Mouse (Mus musculus): ENCODE measurements around the gene Uck1. TPM values are rescaled to one million over a fixed set of nuclear protein-coding genes. Genes with fewer than 3 reads are reported as not detected.
"Not testable (repeated sequence)": the region's sequence is repeated elsewhere in the genome, so short reads cannot be mapped to it uniquely, and the experiment has no call there.

Gene Uck1
- polyA plus RNA-seq, 1 experiment from 2014 or later: 108 TPM

- peaks cover 23% of the 10 kb centered on the region for H3K36me3 ChIP-seq (ENCODE audit: control insufficient read depth, insufficient read depth)
- no peaks in the 10 kb centered on the region for H3K4me1 ChIP-seq (replicated peaks; ENCODE audit: control insufficient read depth, insufficient read depth, low read length)
- H3K4me2 ChIP-seq (ENCODE audit: low read length): no peak overlapping the region
- 92% methylated on average over 4 of the region's 4 CpGs for WGBS
- H3K9ac ChIP-seq (replicated peaks; ENCODE audit: low read depth, low read length): no peak overlapping the region
- H3K9me3 ChIP-seq (ENCODE audit: control insufficient read depth, low read length): no peaks in the 10 kb centered on the region
- no peak overlapping the region for H3K4me3 ChIP-seq (replicated peaks; ENCODE audit: low read length)
- ATAC-seq: no peak
- no peak overlapping the region for H3K27ac ChIP-seq (ENCODE audit: low read length)
- no peaks in the 10 kb centered on the region for H3K27me3 ChIP-seq (replicated peaks; ENCODE audit: control insufficient read depth, insufficient read depth, low read length)
These were observed 39.5 kb upstream of the Uck1 start for GRCm38 (mm10) chr2:32299469-32299868.

- not testable (repeated sequence) for H3K4me3 ChIP-seq (replicated peaks; ENCODE audit: low read length); H3K27ac ChIP-seq (ENCODE audit: low read length); H3K4me2 ChIP-seq (ENCODE audit: low read length); H3K9me3 ChIP-seq (ENCODE audit: control insufficient read depth, low read length); H3K9ac ChIP-seq (replicated peaks; ENCODE audit: low read depth, low read length); H3K27me3 ChIP-seq (replicated peaks; ENCODE audit: control insufficient read depth, insufficient read depth, low read length); H3K4me1 ChIP-seq (replicated peaks; ENCODE audit: control insufficient read depth, insufficient read depth, low read length); ATAC-seq
- 81% methylated on average over 2 of the region's 2 CpGs for whole genome bisulfite sequencing
- H3K36me3 ChIP-seq (ENCODE audit: control insufficient read depth, insufficient read depth): peaks cover 12% of the 10 kb centered on the region
These were observed 35.9 kb upstream of the Uck1 start for GRCm38 (mm10) chr2:32295842-32296241.

GRCm38 (mm10) chr2:32295285-32295684, 35.3 kb upstream of the Uck1 start:
- Histone ChIP-seq H3K36me3 (ENCODE audit: control insufficient read depth, insufficient read depth) (peaks cover 12% of the 10 kb centered on the region), H3K9ac (replicated peaks; ENCODE audit: low read depth, low read length) (no peak overlapping the region), H3K4me1 (replicated peaks; ENCODE audit: control insufficient read depth, insufficient read depth, low read length) (no peaks in the 10 kb centered on the region), H3K9me3 (ENCODE audit: control insufficient read depth, low read length) (no peaks in the 10 kb centered on the region), H3K4me3 (replicated peaks; ENCODE audit: low read length) (no peak overlapping the region), H3K4me2 (ENCODE audit: low read length) (no peak overlapping the region), H3K27me3 (replicated peaks; ENCODE audit: control insufficient read depth, insufficient read depth, low read length) (no peaks in the 10 kb centered on the region), H3K27ac (ENCODE audit: low read length) (no peak overlapping the region)
- ATAC-seq: no peak
- WGBS: 91% methylated on average over 3 of the region's 3 CpGs

GRCm38 (mm10) chr2:32294348-32294747, 34.4 kb upstream of the Uck1 start:
- Histone ChIP-seq H3K27ac (ENCODE audit: low read length) (no peak overlapping the region), H3K36me3 (ENCODE audit: control insufficient read depth, insufficient read depth) (peaks cover 11% of the 10 kb centered on the region), H3K4me1 (replicated peaks; ENCODE audit: control insufficient read depth, insufficient read depth, low read length) (peaks cover 3% of the 10 kb centered on the region), H3K9ac (replicated peaks; ENCODE audit: low read depth, low read length) (no peak overlapping the region), H3K27me3 (replicated peaks; ENCODE audit: control insufficient read depth, insufficient read depth, low read length) (no peaks in the 10 kb centered on the region), H3K4me2 (ENCODE audit: low read length) (no peak overlapping the region), H3K9me3 (ENCODE audit: control insufficient read depth, low read length) (no peaks in the 10 kb centered on the region), H3K4me3 (replicated peaks; ENCODE audit: low read length) (no peak overlapping the region)
- 78% methylated on average over 8 of the region's 8 CpGs for WGBS
- no peak for ATAC-seq

GRCm38 (mm10) chr2:32289578-32289977, 29.6 kb upstream of the Uck1 start:
- peak overlapping the region; percentile 94; the same call in 1 of the 2 replicates for H3K4me2 ChIP-seq (ENCODE audit: low read length)
- ATAC-seq: no peak
- no peak overlapping the region for H3K9ac ChIP-seq (replicated peaks; ENCODE audit: low read depth, low read length)
- peaks cover 22% of the 10 kb centered on the region for H3K4me1 ChIP-seq (replicated peaks; ENCODE audit: control insufficient read depth, insufficient read depth, low read length)
- no peak overlapping the region for H3K4me3 ChIP-seq (replicated peaks; ENCODE audit: low read length)
- no peaks in the 10 kb centered on the region for H3K27me3 ChIP-seq (replicated peaks; ENCODE audit: control insufficient read depth, insufficient read depth, low read length)
- no peaks in the 10 kb centered on the region for H3K36me3 ChIP-seq (ENCODE audit: control insufficient read depth, insufficient read depth)
- H3K9me3 ChIP-seq (ENCODE audit: control insufficient read depth, low read length): no peaks in the 10 kb centered on the region
- no peak overlapping the region for H3K27ac ChIP-seq (ENCODE audit: low read length)

GRCm38 (mm10) chr2:32288371-32288931, 28.5 kb upstream of the Uck1 start:
- Histone ChIP-seq H3K27me3 (replicated peaks; ENCODE audit: control insufficient read depth, insufficient read depth, low read length) (no peaks in the 10 kb centered on the region), H3K27ac (ENCODE audit: low read length) (peak overlapping the region; percentile 54), H3K36me3 (ENCODE audit: control insufficient read depth, insufficient read depth) (no peaks in the 10 kb centered on the region), H3K4me3 (replicated peaks; ENCODE audit: low read length) (peak overlapping the region; percentile 90), H3K9ac (replicated peaks; ENCODE audit: low read depth, low read length) (peak overlapping the region; percentile 89), H3K4me2 (ENCODE audit: low read length) (peak overlapping the region; percentile 94), H3K4me1 (replicated peaks; ENCODE audit: control insufficient read depth, insufficient read depth, low read length) (peaks cover 22% of the 10 kb centered on the region), H3K9me3 (ENCODE audit: control insufficient read depth, low read length) (no peaks in the 10 kb centered on the region)
- WGBS: 3% methylated on average over 29 of the region's 29 CpGs
- ATAC-seq: peak; percentile 19

GRCm38 (mm10) chr2:32287923-32288367, 28.0 kb upstream of the Uck1 start, which contains the start of gene Swi5:
Swi5 (minus strand) TSS chr2:32288075.
- Histone ChIP-seq H3K27me3 (replicated peaks; ENCODE audit: control insufficient read depth, insufficient read depth, low read length) (no peaks in the 10 kb centered on the region), H3K9me3 (ENCODE audit: control insufficient read depth, low read length) (no peaks in the 10 kb centered on the region), H3K4me3 (replicated peaks; ENCODE audit: low read length) (peak within 1 kb of the TSS; percentile 90), H3K4me2 (ENCODE audit: low read length) (peak within 1 kb of the TSS; percentile 97), H3K27ac (ENCODE audit: low read length) (peak within 1 kb of the TSS; percentile 56), H3K4me1 (replicated peaks; ENCODE audit: control insufficient read depth, insufficient read depth, low read length) (peaks cover 22% of the 10 kb centered on the region), H3K9ac (replicated peaks; ENCODE audit: low read depth, low read length) (peak within 1 kb of the TSS; percentile 89), H3K36me3 (ENCODE audit: control insufficient read depth, insufficient read depth) (no peaks in the 10 kb centered on the region)
- ATAC-seq: peak; percentile 100
- under 1% methylated on average over 41 of the region's 41 CpGs for WGBS

GRCm38 (mm10) chr2:32287334-32287840, 27.4 kb upstream of the Uck1 start, which contains the start of gene Golga2:
Golga2 (plus strand) TSS chr2:32287384.
- ATAC-seq: no peak
- H3K36me3 ChIP-seq (ENCODE audit: control insufficient read depth, insufficient read depth): no peaks in the 10 kb centered on the region
- H3K27ac ChIP-seq (ENCODE audit: low read length): peak within 1 kb of the TSS; percentile 56
- peak within 1 kb of the TSS; percentile 90 for H3K4me3 ChIP-seq (replicated peaks; ENCODE audit: low read length)
- WGBS: 0% methylated on average over 23 of the region's 23 CpGs
- no peaks in the 10 kb centered on the region for H3K27me3 ChIP-seq (replicated peaks; ENCODE audit: control insufficient read depth, insufficient read depth, low read length)
- H3K9ac ChIP-seq (replicated peaks; ENCODE audit: low read depth, low read length): peak within 1 kb of the TSS; percentile 89
- H3K4me2 ChIP-seq (ENCODE audit: low read length): peak within 1 kb of the TSS; percentile 97
- H3K9me3 ChIP-seq (ENCODE audit: control insufficient read depth, low read length): no peaks in the 10 kb centered on the region
- peaks cover 22% of the 10 kb centered on the region for H3K4me1 ChIP-seq (replicated peaks; ENCODE audit: control insufficient read depth, insufficient read depth, low read length)

- no peak for ATAC-seq
- peaks cover 9% of the 10 kb centered on the region for H3K36me3 ChIP-seq (ENCODE audit: control insufficient read depth, insufficient read depth)
- no peak overlapping the region for H3K4me3 ChIP-seq (replicated peaks; ENCODE audit: low read length)
- no peaks in the 10 kb centered on the region for H3K9me3 ChIP-seq (ENCODE audit: control insufficient read depth, low read length)
- H3K4me1 ChIP-seq (replicated peaks; ENCODE audit: control insufficient read depth, insufficient read depth, low read length): peaks cover 16% of the 10 kb centered on the region
- H3K9ac ChIP-seq (replicated peaks; ENCODE audit: low read depth, low read length): no peak overlapping the region
- no peak overlapping the region for H3K4me2 ChIP-seq (ENCODE audit: low read length)
- no peak overlapping the region for H3K27ac ChIP-seq (ENCODE audit: low read length)
- 90% methylated on average over 3 of the region's 3 CpGs for WGBS
- no peaks in the 10 kb centered on the region for H3K27me3 ChIP-seq (replicated peaks; ENCODE audit: control insufficient read depth, insufficient read depth, low read length)
These were observed 24.0 kb upstream of the Uck1 start for GRCm38 (mm10) chr2:32283986-32284385.
